Mouse (Mus musculus) adrenal gland, postnatal 14 days (tissue): ENCODE data around the gene Cc2d2b. TPM values are rescaled to one million over a fixed set of nuclear protein-coding genes. Genes with fewer than 3 reads are reported as not detected.

Experiments used
- DNase-seq: peaks from one replicate; pipeline ENCODE4 v3.0.0; 2021; ENCODE audit warnings: mixed read lengths
- total RNA-seq: library from RNA; stranded (reverse); gene quantifications from 2 replicates; pipeline ENCODE4 v1.2.3, GENCODE M21; 2021

Cc2d2b gene
- total RNA-seq, 1 experiment from 2014 or later = 0.30 TPM

DNA sequence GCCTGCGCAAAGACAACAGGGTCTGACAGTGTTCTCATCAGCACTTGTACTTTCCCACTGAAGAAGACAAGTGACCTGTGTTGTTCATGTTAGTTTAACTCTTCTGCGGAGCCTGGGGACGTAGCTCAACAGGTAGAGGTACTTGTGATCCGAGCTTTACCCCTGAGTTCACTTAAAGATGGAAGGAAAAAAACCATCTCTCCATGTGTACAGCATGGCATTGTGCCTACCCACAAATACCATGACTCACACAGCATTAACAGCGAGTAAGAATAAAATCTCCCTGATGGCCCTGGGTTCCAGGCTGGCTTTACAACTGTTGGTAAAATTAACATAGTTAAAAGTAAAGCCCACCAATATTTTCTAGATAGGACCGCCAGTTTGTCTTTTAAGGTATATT lies 85.9 kb downstream of the Cc2d2b start:
- no peak for DNase-seq

DNA sequence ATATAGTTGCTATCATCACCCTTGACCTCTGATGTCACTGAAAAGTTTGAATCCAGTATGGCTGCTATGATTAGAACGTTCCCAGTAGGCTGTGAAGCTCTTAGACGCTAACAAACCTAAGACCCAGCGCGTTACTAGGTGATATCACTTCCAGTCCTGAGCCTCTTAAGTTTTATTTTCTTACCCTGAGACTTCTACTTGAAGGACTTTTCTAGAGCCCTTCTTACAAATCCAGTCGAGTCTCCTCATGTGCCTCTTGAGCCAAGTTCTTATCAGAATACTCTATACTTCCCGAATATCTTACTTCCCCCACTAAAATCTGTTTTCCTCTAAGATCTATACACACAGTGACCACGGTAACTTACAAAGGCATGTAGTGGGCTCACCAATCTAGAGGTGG lies 89.7 kb downstream of the Cc2d2b start:
- no peak for DNase-seq

DNA sequence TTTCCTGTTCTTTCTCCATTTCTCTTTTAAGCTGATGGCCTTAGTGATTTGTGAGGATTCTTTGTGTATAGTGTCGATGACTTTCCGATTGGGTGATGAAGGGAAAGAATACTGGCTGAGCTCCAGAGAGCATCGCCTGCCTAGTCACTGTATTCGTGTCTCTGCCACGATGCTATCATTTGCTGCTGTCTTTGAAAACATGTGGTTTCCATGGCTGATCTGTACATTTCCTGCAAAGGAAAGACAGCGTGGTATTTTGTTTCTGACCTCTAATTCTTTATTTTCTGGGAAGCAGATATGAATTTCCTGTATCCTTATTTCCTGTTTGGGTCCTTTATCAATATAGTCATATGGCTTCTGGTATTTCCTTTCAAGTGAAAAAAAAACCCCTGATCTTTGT lies 91.8 kb downstream of the Cc2d2b start:
- DNase-seq = no peak

DNA sequence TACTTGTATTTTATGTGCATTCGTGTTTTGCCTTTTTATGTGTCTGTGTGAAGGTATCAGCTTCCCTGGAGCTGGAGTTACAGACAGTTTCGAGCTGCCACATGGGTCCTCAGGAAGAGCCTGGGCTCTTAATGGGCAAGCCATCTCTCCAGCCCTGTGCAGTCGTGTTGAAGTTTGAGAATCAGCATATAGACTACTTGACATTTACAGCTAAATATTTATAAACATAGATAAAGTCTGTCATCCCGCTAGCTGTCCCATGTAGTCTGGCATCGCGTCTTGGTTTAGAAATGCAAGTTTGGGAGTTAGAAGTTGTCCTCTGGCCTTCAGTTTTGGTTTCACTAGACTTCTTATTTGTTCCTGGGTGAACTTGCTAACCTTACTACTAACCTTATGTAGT lies 92.5 kb downstream of the Cc2d2b start:
- no peak for DNase-seq

DNA sequence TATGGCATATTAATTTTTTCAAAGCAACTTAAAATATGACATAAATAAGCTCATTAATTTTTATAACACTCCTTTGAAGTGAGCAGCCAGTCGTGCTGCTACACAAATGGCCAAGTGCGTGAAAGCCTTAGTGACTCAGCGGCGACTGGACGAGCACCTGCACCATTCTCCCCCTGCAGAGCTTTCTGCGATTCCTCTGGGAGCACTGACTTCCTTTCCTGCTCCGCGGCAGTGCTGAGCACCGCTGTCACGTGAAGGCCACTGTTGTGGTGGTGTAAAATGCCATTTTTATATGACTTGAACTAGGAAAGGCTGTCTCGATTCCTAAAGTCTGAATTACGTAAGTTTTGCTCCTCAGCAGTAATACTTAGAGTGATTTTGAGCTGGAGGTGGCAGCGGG lies 93.0 kb downstream of the Cc2d2b start:
- no peak for DNase-seq

DNA sequence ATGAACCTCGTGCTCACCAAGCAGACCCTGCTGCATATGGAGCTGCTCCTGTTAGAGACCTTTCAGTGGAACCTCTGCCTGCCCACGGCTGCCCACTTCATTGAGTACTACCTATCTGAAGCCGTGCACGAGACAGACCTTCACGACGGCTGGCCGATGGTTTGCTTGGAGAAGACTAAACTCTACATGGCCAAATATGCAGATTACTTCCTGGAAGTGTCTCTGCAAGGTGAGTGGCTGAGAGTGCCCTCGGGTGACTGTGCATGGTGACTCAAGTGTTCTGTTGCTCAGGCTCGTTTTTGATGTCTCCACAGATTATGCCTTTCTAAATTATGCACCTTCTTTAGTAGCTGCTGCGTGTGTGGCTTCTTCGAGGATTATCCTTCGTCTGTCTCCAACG lies 96.2 kb downstream of the Cc2d2b start:
- peak; percentile 45 for DNase-seq

DNA sequence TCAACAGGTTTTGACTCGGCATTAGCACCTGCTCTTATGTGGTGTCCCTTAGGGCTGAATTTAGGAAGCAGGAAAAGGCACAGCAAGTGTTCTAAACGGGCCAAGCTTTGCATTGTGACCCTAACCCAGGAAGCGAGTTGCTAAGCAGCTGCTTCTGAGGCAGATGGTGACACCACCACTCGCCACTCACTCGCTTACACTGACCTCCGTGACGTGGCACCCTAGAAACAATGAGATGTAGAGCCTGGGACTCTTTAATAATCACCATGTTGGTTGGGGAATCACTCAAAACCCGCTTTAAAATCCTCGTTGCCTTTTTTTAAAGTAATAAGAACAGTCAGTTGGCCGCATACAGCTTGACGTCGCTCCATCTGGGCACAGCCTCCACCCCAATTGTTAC lies 100.8 kb downstream of the Cc2d2b start:
- no peak for DNase-seq

DNA sequence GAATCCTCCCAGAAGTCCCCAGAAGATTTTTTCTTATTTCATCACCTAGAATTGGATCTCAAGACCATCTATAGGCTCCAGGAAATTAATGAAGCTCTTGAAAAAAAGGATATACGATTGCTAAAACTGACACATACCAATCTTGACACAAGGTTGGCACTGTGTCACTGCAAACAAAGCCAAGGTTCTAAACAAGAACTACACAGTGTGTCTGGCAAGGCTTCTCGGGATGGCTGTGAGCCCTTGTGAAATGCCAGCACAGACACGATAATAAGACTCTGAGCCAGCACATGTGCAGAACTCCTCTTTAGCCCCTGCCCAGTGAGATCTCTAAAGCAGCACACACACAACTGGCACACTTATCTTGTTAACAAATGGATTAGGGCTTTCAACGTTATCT lies 111.0 kb downstream of the Cc2d2b start:
- DNase-seq = no peak

DNA sequence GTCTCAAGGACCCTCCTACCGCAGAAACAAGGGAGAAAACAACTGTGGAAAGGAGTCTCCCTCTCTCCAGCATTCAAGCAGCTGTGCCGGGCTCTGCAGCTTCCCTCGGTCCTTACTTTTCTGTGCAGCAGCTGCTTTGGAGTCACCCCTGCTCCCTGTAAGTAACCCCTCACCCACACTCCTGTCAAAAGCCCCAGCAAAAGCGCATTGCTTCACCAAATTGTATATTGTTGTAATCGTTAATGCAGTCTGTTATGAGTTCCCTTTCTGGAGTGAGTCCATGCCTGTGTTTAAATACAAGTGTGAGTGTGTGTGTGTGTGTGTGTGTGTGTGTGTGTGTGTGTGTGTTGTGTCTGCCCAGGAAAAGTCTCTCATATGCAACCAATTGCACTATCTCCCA lies 119.7 kb downstream of the Cc2d2b start:
- no peak for DNase-seq

DNA sequence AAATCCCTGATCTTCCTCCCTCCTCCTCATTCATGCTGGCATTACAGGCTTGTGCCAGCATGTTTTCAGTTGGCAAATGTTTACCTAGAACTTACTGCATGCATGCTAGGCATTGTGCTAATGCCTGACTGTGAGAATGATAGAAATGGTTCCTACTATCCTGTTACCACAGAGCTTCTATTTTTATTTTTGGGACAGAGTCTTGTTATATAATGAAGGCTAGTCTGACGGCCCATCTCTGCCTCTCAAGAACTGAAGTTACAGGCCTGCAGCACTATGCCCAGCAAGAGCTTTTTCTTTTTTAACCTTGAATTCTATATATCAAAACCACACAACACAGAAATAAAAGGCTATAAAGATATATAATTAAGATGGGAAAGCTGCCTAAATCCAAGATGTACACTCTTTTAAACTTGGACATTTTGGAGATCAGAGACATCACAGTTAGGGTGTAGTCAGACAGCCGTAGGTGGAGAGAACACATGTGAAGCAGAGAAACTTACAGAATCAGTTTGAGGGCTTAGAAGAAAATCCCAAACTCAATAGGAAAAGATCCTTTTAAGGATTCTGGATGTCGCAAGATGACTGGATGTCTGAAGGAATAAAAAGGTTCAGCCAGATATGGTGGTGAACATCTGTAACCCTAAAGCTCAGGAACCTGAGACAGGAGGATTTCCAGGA lies 121.0 kb downstream of the Cc2d2b start:
- DNase-seq = no peak

DNA sequence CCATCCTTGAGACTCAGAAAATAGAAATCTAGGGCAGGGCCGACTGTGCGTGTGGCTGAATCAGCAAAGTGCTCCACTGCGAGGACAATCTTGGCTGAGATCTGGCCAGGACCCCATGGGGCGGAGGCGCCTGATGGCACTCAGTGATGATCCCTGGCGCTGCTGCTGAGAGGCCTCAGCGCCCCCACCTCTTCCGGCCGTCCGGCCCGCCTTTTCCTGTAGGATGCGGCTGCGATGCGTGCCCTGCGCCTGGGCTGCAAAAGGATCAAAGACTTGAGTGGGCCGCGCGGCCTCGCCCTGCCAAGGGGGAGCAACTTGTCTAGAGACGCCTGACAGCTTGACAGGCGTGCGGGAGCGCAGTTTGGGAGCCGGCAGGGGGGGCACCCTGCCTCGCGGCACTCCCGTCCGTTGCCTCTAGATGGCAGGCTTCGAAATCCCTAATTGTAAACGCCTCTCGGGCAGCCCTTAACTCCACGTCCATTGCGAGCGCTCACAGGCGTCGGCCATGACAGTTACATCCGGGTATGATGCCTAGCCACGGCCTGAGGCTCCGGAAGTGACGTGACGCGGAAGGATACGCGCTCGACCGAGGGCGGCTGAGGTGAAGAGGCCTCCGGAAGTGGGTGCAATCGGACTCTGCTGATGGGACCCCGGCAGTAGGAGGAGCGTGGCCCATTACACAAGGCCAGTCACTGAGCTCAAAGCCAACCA lies 124.6 kb downstream of the Cc2d2b start:
- peak; percentile 96 for DNase-seq

Other genes with a start within 250 kb of the Cc2d2b start
- gene Sorbs1, start 235.0 kb upstream of the Cc2d2b start, total RNA-seq = 157 and 159 TPM in 2 replicates
- gene Aldh18a1, start 160.3 kb upstream of the Cc2d2b start, total RNA-seq = 17.7 and 21.4 TPM in 2 replicates
- 5.4 and 5.8 TPM in 2 replicates for gene Tctn3, start 136.5 kb upstream of the Cc2d2b start, total RNA-seq
- 19.5 and 35.1 TPM in 2 replicates for gene Entpd1, start 136.4 kb upstream of the Cc2d2b start, total RNA-seq
- gene Ccnj, start 82.5 kb downstream of the Cc2d2b start, total RNA-seq = 5.7 and 7.6 TPM in 2 replicates
- gene Zfp518a, start 146.0 kb downstream of the Cc2d2b start, total RNA-seq = 12.8 and 15.2 TPM in 2 replicates
- gene Blnk, start 245.8 kb downstream of the Cc2d2b start, total RNA-seq = 1.7 and 4.8 TPM in 2 replicates